Mouse (Mus musculus): ENCODE results near the gene Rabep2.

GRCm38 (mm10) chr7:126446217-126446616 lies 17.7 kb downstream of the Rabep2 start:
- no peak for TF ChIP-seq CTCF (IDR thresholded peaks at IDR 0.05; ENCODE audit: low read depth, low read length)
- no peak for TF ChIP-seq GATA1 (IDR thresholded peaks at IDR 0.05; ENCODE audit: borderline replicate concordance, low read length)
- TF ChIP-seq TAL1 (conservative IDR thresholded peaks at IDR 0.05; ENCODE audit: low read depth, low read length): no peak

All from G1E (cell line).